Mouse (Mus musculus) cortical plate, adult 2 months (tissue): ENCODE results near the gene Akr1c13. TPM values are rescaled to one million over a fixed set of nuclear protein-coding genes. Genes with fewer than 3 reads are reported as not detected.
"Not testable (repeated sequence)": the region's sequence is repeated elsewhere in the genome, so short reads cannot be mapped to it uniquely, and the experiment has no call there.

Experiments used
- H3K27ac ChIP-seq: fragments of 200-500 bp; 2 replicates; pipeline ENCODE4 v1.5.1; 2012; ENCODE audit warnings: low read length, control low read depth, inconsistent platforms; ENCODE audit not compliant: insufficient read depth
- H3K4me1 ChIP-seq: fragments of 200-500 bp; 2 replicates; pipeline ENCODE4 v1.6.1; 2011; ENCODE audit warnings: low read length; ENCODE audit not compliant: control insufficient read depth, insufficient read depth
- H3K4me3 ChIP-seq: fragments of 200-500 bp; 2 replicates; pipeline ENCODE4 v1.5.1; 2011; ENCODE audit warnings: mild to moderate bottlenecking, low read length, control low read depth; ENCODE audit not compliant: insufficient read depth
- CTCF ChIP-seq: fragments of 200-500 bp; IDR thresholded peaks from 2 replicates; pipeline ENCODE4 v1.5.1; 2011; ENCODE audit warnings: mild to moderate bottlenecking, control low read depth, low read length; ENCODE audit not compliant: insufficient read depth; ENCODE audit errors: extremely low read depth
- POLR2A ChIP-seq: fragments of 200-500 bp; IDR thresholded peaks from 2 replicates; pipeline ENCODE4 v1.6.1; 2011; ENCODE audit warnings: mild to moderate bottlenecking, low read length, control low read depth; ENCODE audit not compliant: insufficient read depth; ENCODE audit errors: extremely low read depth
- polyA plus RNA-seq: library from polyadenylated mRNA; depleted of rRNA; stranded (reverse); fragments of >200 nt; gene quantifications from 2 replicates; pipeline ENCODE4 v1.2.3, GENCODE M21; 2012; rRNA removed

Akr1c13 gene
- 0.38 and 0.40 TPM in 2 replicates for polyA plus RNA-seq

DNA sequence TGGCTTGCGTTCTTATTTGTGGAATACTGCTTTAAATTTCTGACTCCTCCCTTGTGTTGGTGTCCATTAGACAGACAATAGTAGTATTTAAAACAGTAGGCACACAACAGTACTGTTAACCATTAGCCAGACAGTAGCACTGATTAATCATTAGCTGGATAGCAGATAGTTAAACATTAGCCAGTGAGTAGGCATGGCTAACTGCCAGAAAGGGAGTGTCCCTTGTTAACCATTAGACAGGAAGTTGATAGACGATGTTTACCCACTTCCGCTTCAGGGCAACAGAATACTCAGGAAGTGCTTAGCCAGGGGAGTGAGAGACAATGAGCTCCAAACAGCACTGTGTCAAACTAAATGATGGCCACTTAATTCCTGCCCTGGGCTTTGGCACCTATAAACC is at the start of gene Akr1c13:
Gene Akr1c13 (plus strand): TSS at position 247 of the 400 bp plus-strand sequence.
- no peaks in the 10 kb centered on the region for H3K4me1 ChIP-seq
- TF ChIP-seq CTCF (no peak), POLR2A (no peak)
- no peak within 1 kb of the TSS for H3K27ac ChIP-seq
- no peak within 1 kb of the TSS for H3K4me3 ChIP-seq

DNA sequence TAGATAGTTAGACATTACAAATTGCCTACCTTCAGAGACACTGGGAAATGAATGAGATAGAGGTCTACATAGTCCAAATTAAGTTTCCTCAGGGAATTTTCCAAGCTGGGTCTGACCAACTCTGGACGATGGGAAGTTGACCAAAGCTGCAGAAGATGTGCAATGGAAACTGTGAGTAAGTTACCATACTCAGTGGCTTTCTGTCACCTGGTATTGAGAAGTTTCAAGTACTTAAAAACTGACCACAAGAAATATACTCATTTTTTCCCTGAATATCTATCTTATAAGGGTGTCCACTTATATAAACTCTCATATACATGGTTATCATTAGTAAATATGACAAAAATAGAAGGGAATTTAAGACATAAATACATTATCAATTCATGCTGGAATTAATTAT is 46.7 kb upstream of the Akr1c13 start:
- no peak overlapping the region for H3K4me3 ChIP-seq
- no peak overlapping the region for H3K27ac ChIP-seq
- TF ChIP-seq CTCF, result no peak
- TF ChIP-seq POLR2A, result no peak
- H3K4me1 ChIP-seq, result no peaks in the 10 kb centered on the region

DNA sequence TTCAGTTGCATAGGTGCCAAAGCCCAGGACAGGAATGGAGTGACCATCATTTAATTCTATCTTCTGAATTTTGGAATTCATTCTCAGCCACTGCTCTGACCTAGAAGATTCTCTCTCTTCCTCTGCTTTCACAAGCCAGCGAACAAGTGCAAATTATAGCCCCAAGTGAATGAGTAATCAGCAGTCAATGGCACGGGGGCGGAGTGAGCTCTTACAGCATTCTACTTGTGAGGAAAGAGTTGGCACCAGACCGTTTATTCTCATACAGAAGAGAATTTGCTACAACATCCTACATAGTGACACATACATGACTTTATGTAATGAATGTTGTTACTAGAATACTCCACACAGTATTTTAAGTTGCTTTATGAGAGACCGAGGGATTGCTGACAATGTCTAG is 40.4 kb upstream of the Akr1c13 start, which contains the start of gene Akr1c18:
Gene Akr1c18 (minus strand): TSS at position 137 of the 400 bp plus-strand sequence.
- no peaks in the 10 kb centered on the region for H3K4me1 ChIP-seq
- TF ChIP-seq POLR2A (no peak), CTCF (no peak)
- no peak within 1 kb of the TSS for H3K27ac ChIP-seq
- H3K4me3 ChIP-seq, result no peak within 1 kb of the TSS

DNA sequence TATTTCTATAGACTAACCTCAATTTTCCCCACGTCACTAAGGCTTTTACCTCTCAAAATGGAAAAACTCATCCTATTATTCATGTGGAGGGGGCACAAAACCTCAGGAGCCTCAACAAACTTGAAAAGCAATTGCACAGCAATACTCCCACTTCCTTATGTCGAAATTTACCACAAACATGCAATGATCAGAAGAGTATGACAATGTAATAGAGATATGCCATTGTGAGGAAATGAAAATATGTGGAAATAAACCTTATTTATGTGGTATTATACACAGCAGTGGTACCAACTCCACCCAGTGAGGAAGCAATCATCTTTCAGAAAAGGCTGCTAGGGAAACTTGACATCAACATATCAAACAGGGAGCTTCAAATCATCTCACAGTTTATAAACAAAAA is 38.0 kb upstream of the Akr1c13 start:
- no peak overlapping the region for H3K4me3 ChIP-seq
- H3K27ac ChIP-seq, result no peak overlapping the region
- TF ChIP-seq POLR2A, result no peak
- no peak for TF ChIP-seq CTCF
- H3K4me1 ChIP-seq, result no peaks in the 10 kb centered on the region

DNA sequence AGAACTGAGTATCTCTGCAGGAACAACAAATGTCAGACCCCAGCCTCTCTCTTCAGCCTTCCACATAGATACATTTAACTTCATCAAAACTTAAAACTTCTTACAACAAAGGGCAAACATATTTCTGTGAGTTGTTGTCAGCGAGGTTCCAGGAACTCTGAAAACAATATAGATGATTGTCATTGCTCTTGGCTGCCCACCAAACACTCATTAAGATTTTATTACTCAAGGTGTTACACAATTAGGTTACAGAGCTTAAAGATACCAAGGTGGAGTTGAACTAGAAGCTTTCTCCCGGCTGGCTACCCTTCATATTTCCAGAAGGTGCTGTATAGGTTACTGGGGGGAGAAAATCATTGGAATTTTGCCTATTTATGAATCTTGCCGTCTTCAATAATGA is 37.4 kb upstream of the Akr1c13 start:
- TF ChIP-seq CTCF (no peak), POLR2A (no peak)
- H3K4me3 ChIP-seq, result no peak overlapping the region
- no peak overlapping the region for H3K27ac ChIP-seq
- H3K4me1 ChIP-seq, result no peaks in the 10 kb centered on the region

DNA sequence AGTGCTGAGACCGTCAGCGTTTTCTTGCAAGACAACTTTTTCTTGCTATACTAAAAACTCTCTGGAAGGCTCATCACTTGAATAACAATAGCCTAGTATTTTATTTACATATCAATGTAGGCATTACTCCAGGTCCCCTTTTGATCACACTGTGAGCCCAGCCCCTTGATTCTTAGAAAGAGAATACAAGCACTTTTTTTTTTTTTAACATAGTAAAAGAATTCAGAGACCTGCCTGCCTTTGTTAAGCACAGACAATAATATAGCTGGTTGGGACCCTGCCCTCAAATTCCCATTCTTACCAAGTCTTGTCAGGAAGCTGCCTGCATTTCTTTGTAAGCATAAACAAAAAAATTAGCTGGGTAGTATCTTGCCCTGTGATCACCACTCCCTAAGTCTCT is 35.7 kb upstream of the Akr1c13 start:
- no peak for TF ChIP-seq CTCF
- no peak for TF ChIP-seq POLR2A
- Histone ChIP-seq H3K4me3 (no peak overlapping the region), H3K4me1 (no peaks in the 10 kb centered on the region), H3K27ac (no peak overlapping the region)

DNA sequence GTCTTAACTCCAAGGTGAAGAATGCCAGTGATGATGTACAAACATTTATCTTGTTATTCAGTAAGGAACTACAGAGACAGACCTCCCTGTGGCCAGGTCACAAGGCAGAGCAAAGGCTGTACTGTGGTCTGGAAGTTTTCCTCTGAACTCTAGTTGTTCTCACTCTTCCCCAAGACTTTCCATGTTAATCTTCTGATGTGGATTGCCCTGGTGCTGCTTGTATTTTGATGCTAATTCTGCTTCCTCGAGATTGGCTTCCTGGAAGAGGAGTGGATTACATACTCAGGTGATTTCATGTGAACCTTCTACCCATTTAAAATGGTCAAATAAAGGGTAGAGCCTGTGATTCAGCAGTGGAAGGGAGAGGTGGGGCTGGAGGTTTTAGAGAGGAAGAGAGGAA is 22.9 kb upstream of the Akr1c13 start:
- Histone ChIP-seq H3K27ac (no peak overlapping the region), H3K4me1 (no peaks in the 10 kb centered on the region), H3K4me3 (no peak overlapping the region)
- no peak for TF ChIP-seq CTCF
- TF ChIP-seq POLR2A, result no peak

DNA sequence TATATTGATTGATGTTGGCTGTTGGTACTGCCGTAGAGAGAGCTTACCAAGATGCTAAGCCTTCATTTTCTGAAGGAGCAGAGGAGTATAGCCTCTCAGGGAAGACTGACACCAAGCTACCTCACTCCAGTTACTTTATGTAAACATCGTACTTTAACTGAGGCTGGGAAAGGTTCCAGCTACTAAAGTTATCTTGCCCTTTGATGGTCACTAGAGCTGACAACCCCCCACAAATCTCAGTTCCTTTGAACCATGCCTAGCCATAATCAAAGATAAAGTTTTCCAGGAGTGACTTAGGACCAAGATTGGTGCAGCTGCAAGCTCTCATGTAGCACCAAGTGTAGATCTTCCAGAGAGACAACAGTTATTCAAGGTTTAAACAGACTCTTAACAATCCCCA is 18.0 kb upstream of the Akr1c13 start:
- TF ChIP-seq CTCF (no peak), POLR2A (no peak)
- no peak overlapping the region for H3K4me3 ChIP-seq
- no peaks in the 10 kb centered on the region for H3K4me1 ChIP-seq
- H3K27ac ChIP-seq, result no peak overlapping the region

DNA sequence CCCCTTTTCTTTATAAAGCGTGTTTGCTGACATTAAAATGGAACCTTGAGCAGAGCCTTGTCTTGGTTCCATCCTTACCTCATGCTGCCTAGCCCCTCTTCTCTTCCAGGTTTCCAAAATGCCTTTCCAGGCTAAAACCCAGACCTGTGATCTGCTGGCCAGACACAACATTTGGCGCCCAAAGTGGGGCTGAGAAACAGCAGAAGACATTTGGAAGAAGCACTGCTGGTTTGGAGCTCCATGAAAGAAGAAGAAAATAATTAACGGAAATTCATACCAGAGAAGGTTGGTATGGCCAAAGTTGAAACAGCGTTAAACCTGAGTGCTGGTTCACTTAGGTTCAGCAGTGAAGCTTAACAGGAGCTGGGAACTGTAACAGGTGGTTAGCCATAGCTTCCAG is 9.6 kb upstream of the Akr1c13 start:
- H3K4me3 ChIP-seq, H3K4me1 ChIP-seq: not testable (repeated sequence)

DNA sequence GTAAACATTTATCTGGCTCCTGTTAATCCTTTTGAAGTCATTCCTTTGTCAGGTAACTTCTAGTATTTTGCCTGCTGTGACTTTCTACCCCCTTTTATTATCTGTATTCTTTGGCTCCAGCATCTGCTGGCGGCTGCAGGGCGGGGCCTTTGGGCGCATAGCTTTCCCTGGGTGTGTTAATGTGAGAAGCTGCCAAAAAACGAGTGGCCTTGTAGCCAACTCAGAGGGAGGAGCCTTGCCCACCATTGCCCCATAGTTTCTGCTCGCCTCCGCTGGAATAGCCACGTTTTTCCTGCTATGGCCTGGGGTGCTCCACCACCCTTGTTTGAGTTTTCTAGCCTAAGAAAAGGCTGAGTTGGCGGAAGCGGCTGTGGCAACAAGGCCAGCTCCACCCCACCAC is 7.8 kb upstream of the Akr1c13 start:
- no peak overlapping the region for H3K4me3 ChIP-seq
- TF ChIP-seq CTCF (no peak), POLR2A (no peak)
- no peaks in the 10 kb centered on the region for H3K4me1 ChIP-seq
- H3K27ac ChIP-seq, result no peak overlapping the region

More for the DNA sequence above, 9.6 kb upstream of the Akr1c13 start:
- not testable (repeated sequence) for H3K27ac ChIP-seq

DNA sequence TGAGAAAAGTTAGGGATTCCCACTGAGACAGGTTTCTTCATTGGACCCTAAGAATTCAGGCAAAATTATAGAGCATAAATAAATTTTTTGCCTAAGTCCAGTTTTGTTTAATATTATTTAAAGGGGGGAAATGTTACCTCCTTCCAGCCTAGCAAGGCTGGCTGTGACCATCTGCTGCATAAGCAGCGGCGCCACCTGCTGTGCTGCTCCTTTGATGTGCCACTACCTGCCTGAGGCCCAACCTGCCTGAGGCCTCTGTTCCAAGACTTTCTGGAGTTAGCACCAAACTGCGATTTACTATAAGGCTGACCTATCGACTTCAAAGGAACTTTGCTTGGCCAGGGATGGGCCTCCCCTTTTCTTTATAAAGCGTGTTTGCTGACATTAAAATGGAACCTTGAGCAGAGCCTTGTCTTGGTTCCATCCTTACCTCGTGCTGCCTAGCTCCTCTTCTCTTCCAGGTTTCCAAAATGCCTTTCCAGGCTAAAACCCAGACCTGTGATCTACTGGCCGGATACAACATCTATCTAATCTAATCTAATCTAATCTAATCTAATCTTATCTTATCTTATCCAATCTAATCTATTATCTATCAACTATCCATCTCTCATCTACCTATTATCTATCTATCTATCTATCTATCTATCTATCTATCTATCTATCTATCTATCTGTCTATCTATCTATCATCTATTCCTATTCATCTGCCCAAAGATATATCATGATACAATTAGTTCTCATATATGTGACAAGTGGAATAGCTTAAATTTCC is 4.1 kb upstream of the Akr1c13 start:
- H3K4me3 ChIP-seq, H3K27ac ChIP-seq, H3K4me1 ChIP-seq: not testable (repeated sequence)
